Mouse (Mus musculus): ENCODE data around the gene Olfr476.
"Not testable (repeated sequence)": the region's sequence is repeated elsewhere in the genome, so short reads cannot be mapped to it uniquely, and the experiment has no call there.

Olfr476 gene
- long read RNA-seq, experiment 1: 0 reads
- long read RNA-seq, experiment 2: 0 reads

GRCm38 (mm10) chr7:107964503-107964902 is at the start of gene Olfr476:
Gene Olfr476 (plus strand): TSS chr7:107964803.
- intact Hi-C loops (cut with DNase I): no loop called here

GRCm38 (mm10) chr7:107930146-107930545 is 34.5 kb upstream of the Olfr476 start, which contains the start of gene Olfr473:
Gene Olfr473 (plus strand): TSS chr7:107930446.
- intact Hi-C loops (cut with DNase I): no loop called here

- intact Hi-C loops (cut with DNase I): not testable (repeated sequence)
These were observed 12.1 kb upstream of the Olfr476 start for GRCm38 (mm10) chr7:107952539-107952938.

GRCm38 (mm10) chr7:107954343-107954742 is 10.3 kb upstream of the Olfr476 start, which contains the start of gene Olfr474:
Gene Olfr474 (plus strand): TSS chr7:107954643.
- intact Hi-C loops (cut with DNase I): no loop called here

- intact Hi-C loops (cut with DNase I): no loop called here
These were observed 21.8 kb downstream of the Olfr476 start, which contains the start of gene Olfr477 for GRCm38 (mm10) chr7:107986393-107986792. Gene Olfr477 (plus strand): TSS chr7:107986693.

GRCm38 (mm10) chr7:108014256-108014655 is 49.7 kb downstream of the Olfr476 start:
- intact Hi-C loops (cut with DNase I): not testable (repeated sequence)
